Mouse (Mus musculus): Measurements from ENCODE around the gene Tdrd6.
A peak's percentile ranks its signal among the peaks of the same experiment; 100 is the strongest.

Gene Tdrd6

DNA sequence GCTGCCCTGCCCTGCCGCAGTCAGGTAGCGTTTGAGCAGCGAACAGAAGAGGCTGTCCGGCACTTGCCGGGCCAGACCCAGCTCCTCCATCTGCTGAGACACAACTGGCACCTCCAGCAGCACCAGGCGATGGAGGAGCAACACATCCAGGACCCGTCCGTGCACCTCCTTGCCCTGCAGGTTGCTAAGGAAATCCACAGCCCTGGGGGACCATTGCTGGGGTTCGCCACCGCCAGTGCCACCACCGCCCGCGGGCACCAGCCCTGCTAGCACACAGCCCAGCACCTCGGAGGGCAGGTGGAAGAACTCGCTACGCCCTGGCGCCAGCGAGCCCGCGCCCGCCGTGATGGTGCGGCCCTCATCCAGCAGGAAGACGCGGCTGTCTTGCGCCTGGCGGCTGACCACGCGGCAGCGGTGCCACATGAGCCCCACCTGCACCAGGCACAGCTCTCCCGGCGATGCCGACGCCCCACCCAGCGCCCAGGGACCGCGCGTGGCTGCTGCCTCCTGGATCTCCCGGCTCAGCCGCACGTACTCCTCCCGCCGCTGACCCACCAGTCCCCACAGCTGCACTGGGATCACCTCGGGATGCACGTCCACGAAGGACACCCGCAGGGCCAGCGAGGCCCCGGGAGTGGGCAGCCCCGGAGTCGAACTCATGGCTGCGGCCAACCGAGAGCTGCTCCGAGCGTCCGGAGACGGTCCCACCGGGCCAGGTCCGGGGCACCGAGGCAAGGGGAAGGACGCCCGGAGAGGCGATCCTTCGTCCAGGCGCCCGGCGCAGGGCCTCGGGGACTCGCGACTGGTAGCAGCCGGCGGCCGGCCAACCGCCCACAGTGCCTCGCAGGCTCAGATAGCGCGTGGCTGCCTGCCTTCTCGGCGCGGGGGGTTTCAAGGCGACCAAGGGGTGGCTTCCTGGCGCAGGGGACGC, at the start of gene Tdrd6:
Tdrd6 (minus strand) TSS at position 804 of the 931 bp plus-strand sequence.
- peak in 1 of 2 experiments; percentile 48 for DNase-seq (ENCODE audit: low spot score in 2 of 2)

DNA sequence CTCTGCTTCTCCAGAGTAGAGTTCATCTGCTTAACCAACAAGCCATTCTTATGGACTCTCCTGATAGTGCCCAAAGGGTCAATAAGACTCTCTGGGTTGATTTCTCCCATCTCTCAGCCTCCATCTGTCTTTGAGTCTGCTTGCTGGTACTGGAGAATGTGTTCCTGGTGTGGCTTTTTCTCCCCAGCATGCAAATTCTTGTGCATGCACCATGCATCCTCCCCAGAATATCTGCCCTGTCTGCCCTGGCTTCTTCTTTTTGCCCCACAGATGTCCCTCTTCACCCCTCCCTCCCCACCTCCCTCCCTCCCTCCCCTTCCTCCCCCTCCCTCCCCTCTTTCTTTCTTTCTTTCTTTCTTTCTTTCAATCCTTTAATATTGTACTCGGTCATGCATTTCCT, 47.2 kb upstream of the Tdrd6 start:
- no peak for DNase-seq (ENCODE audit: low spot score in 2 of 2)

DNA sequence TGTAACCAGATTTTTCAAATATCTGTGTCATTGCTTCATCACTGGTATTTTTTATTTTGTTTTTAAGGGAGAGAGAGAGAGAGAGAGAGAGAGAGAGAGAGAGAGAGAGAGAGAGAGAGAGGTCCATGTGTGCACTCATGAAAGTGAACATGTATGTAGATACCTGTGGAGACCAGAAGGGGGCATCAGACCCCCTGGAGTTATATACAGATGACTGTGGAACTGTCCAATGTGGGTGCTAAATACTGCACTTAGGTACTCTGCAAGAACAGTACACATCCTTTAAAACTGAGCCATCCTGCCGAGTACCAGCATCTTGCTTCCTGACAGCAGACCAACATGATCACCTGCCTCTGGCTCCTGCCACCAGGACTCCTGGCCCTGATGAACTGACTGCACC, 46.1 kb upstream of the Tdrd6 start:
- DNase-seq (ENCODE audit: low spot score in 2 of 2) = no peak

DNA sequence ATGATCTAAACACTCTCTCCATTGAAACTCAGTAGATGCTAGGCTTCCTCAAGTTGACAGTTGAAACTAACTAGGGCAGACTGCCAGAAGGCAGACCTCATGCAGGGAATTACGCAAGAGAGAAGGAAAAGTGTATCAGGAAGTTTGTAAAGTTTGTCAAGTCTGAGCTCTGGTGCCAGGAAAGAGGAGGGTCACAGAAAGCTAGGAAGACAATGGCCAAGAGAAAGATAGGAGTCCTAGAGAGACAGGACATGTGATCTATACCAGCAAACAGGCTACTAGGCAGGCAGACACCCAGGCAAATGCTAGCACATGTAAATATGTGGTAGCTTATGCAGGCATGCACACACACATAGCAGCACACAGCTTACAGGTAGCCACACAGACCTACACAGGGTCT, 45.1 kb upstream of the Tdrd6 start:
- no peak for DNase-seq (ENCODE audit: low spot score in 2 of 2)

DNA sequence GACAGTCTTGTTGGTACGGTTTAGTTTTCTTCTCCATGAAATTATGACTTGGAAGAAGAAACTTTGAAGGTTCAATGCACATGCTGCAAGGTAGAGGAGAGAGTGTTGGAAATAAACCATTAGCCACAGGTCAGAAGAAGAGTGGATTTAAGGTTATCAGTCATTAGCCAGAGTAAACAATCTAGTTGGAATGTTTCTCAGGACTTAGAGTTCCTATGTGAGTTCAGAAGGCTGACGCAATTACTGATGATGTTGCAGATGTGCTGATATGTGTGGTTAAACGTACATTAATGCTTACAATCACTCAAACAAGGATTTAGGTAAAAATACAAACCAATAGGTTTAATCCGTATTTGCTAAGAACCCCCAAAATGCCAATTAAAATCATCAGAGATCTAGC, 41.8 kb upstream of the Tdrd6 start:
- no peak for DNase-seq (ENCODE audit: low spot score in 2 of 2)

DNA sequence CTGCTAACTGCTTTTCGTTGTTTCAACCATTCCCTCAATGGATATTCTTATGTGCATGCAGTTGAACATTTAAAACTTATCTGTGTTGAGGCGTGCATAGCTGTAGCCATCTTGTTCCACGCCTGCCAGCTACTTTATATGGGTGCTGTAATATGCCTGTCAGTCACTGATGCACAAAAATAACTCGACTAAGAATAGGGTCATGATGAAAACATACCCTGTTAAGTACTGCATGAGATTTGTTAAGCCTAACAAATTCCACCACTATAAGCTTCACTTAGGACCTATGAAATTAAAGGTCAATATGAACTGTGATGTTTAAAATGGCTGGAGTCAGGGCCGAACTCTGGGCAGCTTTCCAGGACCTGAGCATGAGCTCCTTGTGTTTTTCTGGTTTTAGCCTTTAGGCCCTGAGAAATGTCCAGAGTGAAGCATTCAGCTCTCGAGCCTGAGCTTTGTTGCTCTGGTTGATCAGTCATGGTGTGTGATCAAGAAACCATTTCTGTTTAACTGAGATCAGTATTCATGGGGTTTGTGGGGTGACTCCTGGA, 39.1 kb upstream of the Tdrd6 start:
- no peak for DNase-seq (ENCODE audit: low spot score in 2 of 2)

DNA sequence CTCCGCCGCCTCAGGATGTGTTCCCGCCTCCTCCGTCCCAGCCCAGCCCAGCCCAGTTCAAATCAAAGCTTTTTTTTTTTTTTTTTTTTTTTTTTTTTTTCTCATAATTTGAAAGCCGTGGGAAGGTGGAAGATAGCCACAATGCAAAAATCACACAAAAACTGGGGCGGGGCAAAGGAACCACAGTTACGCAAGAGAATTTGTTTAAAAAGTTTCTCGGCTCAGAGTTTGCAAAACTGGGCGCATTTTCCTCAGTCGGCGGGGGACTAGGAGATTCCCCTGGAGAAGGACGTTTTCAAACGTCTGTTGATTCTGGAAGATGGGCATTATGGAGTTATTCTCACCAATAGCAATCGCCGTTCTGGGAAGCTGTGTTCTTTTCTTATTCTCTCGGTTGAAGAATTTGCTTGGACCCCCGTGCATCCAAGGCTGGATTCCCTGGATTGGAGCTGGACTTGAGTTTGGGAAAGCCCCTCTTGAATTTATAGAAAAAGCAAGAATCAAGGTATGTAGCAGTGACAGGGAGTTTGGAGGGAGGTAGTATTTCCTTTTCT, 37.3 kb upstream of the Tdrd6 start, which contains the start of gene Cyp39a1:
Cyp39a1 (plus strand) TSS at position 136 of the 554 bp plus-strand sequence.
- no peak for DNase-seq (ENCODE audit: low spot score in 2 of 2)

DNA sequence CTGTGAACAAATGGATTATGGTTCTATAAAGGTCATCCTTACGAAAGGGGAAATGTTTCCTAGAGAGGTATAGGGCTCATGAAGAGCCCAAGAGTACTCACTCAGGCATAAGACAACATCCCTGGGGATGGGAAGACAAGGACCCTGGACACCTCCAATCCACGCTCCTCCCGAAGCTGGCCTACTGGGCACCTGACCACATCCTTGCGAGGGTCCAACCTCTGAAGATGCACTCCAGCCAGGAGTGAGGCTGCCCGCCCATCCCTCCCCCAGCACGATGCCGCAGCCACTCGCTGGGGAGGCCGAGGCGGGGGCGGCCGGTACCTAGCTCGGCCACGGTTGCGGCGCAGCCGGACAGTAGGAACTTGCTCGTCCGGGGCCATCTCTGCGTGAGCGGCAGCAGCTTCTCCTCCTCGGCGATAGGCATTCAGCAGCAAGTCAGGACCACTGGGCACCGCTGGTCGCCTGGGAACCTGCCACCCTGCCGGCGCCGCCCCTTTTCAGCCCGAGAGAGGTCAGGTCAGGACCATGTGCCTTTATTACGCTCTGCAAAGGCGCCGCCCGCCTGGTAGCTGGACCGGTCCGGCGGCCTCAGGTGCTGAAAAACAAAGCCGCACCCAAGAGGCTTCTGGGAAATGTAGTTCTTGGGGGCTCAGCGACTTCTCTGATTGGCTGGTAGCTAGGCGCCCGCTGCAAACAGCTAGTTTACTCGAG, 36.6 kb upstream of the Tdrd6 start, which contains the start of gene Slc25a27:
Slc25a27 (minus strand) TSS at position 639 of the 714 bp plus-strand sequence.
- peak; percentile 91 to 95 for DNase-seq (ENCODE audit: low spot score in 2 of 2)

DNA sequence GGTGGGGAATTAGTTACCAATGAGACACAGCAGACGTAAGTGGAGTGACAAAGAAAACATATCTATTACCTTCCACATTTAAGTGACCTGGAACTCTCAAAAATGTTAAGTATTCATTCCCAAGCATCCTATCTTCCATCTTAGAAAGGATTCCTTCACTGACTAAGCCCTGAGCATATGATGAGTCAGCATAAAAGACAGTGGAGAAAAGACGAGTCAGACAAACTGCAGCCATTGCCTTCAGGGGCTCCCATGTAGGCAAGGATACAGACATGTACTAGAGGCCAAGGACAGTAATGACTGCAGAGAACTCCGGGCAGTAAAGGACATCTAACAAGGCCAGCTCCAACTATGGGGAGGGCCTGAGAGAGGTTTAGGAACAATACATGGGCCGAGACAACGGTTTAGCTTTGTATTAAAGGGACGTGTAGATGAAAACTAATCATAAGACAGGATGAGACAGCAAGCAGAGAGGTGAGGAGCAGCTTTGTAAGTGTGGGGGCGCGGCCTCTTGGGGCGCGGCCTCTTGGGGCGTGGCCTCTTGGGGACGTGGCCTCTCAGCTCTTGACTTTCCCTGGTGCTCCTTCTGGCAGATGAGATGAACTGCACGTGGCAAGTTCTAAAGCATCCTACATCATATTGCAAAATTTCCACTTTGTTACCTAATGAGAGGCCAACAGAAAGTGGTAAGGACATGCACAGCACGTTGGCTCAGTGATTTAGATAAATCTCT, 21.4 kb upstream of the Tdrd6 start:
- no peak for DNase-seq (ENCODE audit: low spot score in 2 of 2)

DNA sequence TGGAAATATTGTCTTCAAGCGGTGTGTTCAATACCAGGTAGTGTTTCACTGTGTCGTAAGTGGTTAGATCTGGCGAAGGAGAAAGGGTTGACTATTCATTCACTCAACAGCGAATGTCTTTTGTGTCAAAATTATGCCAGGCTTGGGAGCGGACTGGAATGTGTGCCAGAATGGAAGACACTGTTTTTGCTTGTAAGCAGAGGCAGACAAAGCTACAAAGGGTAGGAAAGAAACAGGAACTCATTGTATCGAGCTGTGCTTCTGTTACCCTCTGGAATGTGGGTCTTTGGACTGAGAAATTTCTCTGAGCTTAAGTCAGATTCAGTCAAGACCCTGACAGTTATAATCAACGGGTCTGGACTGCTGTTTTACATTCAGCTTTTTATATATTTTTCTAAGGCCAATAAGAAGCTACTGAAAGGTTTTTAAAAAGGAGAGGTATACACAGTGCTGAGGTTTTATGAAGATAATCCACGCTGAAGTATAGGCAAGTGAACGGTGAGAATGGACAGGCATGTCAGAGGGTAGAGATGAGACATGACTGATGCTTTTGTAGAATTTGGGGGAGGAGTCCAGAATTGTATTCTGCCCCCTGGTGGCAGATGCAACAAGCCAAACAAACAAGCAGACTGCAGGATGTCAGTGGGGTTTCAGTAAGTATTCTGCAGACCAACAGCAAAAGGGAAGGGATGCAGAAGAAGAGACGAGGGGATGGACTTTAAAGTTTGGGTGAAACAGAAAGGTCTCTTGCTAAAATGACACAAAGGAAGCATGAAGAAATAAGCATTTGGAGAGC, 19.7 kb upstream of the Tdrd6 start:
- no peak for DNase-seq (ENCODE audit: low spot score in 2 of 2)

DNA sequence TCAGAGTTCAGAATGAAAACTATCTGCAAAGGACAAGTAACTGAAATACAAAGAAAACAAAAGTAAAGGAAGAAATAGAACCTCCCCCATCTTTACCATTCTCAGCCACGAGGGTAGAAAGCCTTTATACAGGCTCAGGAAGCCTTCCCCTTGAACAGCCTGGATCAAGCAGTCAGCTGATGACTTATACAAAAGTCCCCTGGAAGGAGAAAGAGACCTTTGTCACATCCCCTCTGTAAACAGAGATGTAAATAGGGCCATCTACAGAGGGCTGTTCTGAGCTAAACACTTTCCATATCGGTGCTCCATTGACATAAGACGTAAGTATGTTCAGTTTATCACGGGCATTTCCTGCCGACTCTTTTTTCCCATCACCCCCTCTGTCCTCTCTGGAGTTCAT, 16.8 kb upstream of the Tdrd6 start:
- no peak for DNase-seq (ENCODE audit: low spot score in 2 of 2)

DNA sequence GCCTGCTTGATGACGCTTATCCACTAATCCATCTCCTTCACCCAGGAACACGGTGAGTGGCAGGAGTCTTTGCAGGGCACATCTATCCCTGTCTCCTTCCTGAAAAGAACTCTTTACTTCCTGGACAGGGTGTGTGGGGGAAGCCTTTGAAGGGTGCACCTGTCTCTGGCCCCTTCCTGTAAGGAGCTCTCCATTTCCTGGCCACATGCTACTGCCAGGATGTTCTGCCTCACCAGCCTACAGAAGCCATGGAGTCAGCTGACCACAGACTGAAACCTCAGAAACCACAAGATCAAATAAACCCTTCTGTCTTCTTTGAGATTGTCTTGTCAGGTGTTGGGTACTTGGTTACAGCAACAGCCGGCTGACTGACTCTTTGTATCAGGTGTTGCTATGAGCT, 15.0 kb upstream of the Tdrd6 start:
- DNase-seq (ENCODE audit: low spot score in 2 of 2) = no peak

DNA sequence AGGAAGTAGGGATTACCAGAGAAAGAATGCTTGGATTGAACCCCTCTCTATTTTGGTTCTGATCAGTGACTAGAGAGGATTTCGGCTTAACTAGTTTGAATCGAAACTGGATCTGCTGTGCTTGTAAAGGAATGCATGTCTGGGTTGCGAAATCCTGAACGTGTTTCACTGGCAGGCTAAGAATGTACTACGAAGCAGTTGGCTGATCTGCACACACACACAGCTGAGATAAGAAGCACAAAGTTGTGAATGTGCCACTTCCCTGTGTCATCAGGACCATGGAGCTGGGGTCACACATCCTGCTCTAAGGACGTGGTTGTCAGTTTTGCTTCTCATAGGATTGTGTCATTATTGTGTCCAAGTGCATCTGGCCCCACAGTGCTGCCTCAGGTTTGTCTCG, 14.3 kb upstream of the Tdrd6 start:
- DNase-seq (ENCODE audit: low spot score in 2 of 2) = no peak

DNA sequence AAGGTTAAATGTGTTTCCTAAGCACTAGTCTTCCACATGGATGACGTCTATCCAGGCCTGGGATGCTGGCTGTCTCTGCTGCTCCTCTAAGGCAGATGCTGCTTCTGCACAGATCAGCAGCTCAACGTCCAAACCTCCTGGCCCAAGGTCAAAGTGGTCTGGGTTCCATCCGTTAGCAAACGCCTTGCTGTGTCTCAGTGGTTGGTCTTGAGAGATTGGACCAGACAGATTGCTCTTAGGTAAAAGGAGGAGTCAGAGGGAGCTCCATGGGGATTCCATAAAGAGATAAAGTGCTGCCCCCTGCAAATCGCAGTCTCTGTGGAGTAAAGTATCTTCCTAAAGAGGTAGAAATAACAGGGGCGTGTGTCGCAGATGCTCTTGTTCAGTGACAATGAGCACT, 13.1 kb upstream of the Tdrd6 start:
- DNase-seq (ENCODE audit: low spot score in 2 of 2) = no peak

DNA sequence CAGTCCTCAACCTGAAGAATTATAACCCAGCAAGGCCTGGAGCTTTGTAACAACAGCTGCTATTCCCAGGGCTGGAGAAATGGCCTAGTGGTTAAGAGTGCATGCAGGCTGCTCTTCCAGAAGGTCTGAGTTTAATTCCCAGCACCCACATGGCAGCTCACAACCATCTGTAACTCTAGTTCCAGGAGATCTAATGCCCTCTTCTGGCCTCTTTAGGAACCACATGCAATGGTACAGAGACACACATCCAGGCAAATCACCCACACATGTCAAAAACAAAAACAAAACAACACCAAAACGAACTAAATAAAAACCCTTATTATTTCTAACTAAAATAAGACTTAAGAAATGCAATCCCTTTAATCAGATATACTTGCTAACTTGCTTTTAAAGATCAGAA, 10.7 kb upstream of the Tdrd6 start:
- DNase-seq (ENCODE audit: low spot score in 2 of 2) = no peak

DNA sequence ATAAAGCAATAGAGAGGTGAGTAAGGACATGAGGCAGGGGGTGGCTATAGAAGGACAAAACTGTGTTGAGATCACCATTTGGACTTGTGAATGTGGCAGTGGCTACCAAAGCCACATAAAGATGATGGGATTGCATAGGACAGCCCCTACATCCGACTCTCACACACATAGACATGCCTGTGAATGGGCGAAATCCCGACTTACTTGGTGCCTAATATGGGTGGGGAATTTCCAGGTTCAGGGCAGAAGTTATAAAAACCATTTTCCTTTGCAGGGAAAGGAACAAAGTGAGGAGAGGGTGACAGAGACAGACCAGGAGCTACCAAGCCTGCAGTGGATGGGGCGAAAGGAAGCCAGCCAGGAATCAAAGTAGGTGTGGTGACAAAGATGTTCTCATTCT, 7.0 kb upstream of the Tdrd6 start:
- no peak for DNase-seq (ENCODE audit: low spot score in 2 of 2)

DNA sequence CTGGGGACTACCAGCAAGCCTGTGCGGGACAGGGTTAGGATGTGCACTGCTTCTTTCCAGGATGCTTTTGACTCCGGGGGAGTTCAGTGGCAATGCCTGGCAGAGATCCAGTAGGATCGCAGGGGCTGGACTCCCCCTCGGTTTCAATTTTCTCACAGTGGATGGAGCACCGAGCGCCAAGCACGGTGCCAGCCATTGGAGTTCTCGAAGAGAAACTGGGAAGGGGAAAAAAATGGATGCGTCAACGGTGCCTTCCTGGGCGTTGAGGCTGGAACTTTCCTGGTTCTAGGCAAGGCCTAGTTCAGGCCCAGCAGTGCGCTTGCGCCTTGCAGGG, 295 bp upstream of the Tdrd6 start:
- DNase-seq (ENCODE audit: low spot score in 2 of 2) = no peak

DNA sequence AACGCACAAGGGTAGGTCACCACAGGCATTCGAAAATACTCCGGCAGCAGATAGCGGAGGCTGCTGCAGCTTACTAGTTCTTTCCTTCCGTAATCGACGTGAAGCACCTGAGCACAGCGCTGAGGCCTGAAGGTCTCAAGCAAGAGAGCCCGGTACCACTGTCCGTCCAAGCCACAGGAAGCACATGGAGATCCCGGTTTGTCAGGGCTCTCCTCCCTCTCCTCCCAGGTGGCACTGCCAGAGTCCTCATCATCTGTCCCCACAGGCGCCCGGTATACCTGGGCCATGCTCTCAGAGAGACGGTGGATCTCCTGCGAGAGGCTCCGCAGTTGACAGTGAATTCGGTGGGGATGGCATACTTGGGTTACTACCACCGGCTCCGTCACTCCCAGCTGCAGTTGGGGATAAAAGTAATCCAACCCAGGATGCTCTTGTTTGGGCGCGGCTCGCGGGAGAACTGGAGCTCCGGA, 1.0 kb downstream of the Tdrd6 start:
- DNase-seq (ENCODE audit: low spot score in 2 of 2) = no peak

DNA sequence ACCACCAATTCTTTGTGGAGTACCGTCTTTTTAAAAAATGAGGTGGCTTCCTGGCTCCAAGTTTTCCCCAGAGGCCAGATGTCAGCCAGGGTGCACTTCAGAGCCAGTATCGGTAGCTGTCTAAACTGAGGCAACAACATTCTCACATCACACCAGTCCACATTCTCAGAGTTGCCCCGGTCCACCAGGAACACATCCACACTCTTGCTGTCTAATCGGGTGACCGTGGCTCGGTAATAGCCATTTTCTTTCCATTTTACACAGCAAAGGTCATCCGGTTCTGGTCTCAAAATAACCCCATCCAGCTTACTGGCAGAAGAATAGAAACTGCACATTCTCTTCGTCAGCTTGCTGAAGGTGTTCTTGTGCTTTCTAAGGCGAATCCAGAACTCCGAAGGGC, 1.9 kb downstream of the Tdrd6 start:
- no peak for DNase-seq (ENCODE audit: low spot score in 2 of 2)

DNA sequence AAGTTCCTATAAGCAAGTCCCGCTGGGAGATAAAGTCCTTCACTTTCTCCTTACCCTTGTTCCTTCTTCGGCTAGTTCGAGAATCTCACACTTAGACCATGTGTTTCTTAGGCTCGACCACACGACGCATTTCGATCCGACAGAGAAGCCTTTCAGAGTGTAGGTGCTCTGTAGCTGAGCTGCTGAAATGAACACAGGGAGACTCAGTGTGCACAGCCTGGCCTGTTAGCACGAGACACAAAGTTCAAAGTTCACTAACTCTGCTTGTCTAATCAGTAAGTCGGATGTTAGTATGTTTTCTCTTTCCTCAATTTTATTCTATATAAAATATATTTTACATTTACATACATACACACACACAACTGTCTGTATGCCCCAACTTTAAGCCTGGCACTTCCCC, 8.0 kb downstream of the Tdrd6 start:
- no peak for DNase-seq (ENCODE audit: low spot score in 2 of 2)

DNA sequence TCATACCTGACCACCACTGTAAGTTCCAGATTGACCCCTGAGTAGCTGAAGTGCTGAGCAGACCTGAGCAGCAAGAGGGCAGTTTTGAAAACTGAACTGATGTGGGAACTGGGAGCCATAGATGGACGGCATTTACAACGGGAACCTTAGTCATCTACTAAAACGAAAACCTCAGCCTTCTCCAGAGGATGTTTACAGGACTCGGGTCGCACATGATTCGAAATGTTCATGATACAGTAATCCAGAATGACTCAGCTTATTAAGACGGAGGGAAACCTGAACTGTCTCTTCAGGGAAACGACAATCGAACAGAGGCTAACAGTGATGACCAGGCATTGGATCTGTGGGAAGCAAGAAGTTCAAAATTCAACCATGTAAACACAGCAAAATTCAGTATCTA, 10.9 kb downstream of the Tdrd6 start:
- no peak for DNase-seq (ENCODE audit: low spot score in 2 of 2)
